Mouse (Mus musculus): ENCODE measurements around the gene Pabpn1.
A peak's percentile ranks its signal among the peaks of the same experiment; 100 is the strongest.
"Not testable (repeated sequence)": the region's sequence is repeated elsewhere in the genome, so short reads cannot be mapped to it uniquely, and the experiment has no call there.

Gene Pabpn1

DNA sequence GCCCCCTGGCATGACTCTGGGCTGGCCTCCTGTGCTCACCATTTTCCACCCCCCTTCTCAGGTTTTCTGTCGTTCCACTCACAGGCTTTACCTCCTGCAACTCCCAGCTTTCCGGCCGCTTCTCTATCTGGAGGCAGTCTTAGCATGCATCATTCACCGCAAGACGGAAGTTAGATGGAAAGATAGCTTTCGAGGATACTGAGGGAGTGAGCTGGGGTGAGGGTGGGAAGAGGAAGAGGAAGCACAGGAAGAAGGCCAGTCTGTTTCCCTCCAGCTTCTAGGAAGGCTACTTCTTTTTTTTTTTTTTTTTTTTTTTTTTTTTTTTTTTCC is 44.5 kb downstream of the Pabpn1 start:
- no peak for DNase-seq (ENCODE audit: low spot score)

- DNase-seq (ENCODE audit: low spot score) = no peak
These were observed 45.3 kb downstream of the Pabpn1 start for GRCm38 (mm10) chr14:54937361-54938182.

GRCm38 (mm10) chr14:54938431-54939219 is 46.3 kb downstream of the Pabpn1 start:
- no peak for DNase-seq (ENCODE audit: low spot score)

GRCm38 (mm10) chr14:54939434-54940175 is 47.3 kb downstream of the Pabpn1 start:
- DNase-seq (ENCODE audit: low spot score) = peak; percentile 83

GRCm38 (mm10) chr14:54940176-54940530 is 47.9 kb downstream of the Pabpn1 start:
- DNase-seq (ENCODE audit: low spot score) = no peak

GRCm38 (mm10) chr14:54941024-54941978 is 49.0 kb downstream of the Pabpn1 start:
- DNase-seq (ENCODE audit: low spot score) = no peak

DNA sequence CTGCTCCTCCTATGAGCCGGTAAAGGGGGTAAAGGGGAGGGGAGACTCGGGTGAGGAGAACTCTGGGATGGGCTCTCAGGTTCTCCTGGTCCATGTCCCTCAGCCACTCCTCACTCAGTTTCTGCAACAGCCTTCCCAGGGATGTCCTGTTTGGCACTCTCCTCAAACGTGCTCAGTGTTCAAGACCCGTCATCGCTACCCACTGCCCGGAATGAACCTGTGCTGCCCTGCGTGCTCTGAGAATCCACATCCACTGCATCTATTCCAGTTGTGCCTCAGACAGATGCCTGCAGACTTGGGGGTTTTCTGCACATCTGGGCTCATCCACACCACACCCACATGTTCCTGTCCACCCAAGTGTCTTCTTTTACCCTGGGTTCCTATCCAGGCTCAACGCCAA is 50.2 kb downstream of the Pabpn1 start:
- DNase-seq (ENCODE audit: low spot score) = no peak

GRCm38 (mm10) chr14:54943971-54944370 is 51.7 kb downstream of the Pabpn1 start:
- no peak for DNase-seq (ENCODE audit: low spot score)

GRCm38 (mm10) chr14:54944939-54945338 is 52.6 kb downstream of the Pabpn1 start:
- DNase-seq (ENCODE audit: low spot score) = no peak

GRCm38 (mm10) chr14:54945975-54946704 is 53.8 kb downstream of the Pabpn1 start:
- no peak for DNase-seq (ENCODE audit: low spot score)

GRCm38 (mm10) chr14:54947008-54947407 is 54.7 kb downstream of the Pabpn1 start:
- not testable (repeated sequence) for DNase-seq (ENCODE audit: low spot score)
